Mouse (Mus musculus) 3134 (cell line): ENCODE results near the gene Gm11568.
"Not testable (repeated sequence)": the region's sequence is repeated elsewhere in the genome, so short reads cannot be mapped to it uniquely, and the experiment has no call there.

Experiments
- DNase-seq: peaks from one replicate; pipeline ENCODE4 v3.0.0-alpha.2; 2011; ENCODE audit warnings: low spot score; ENCODE audit not compliant: insufficient read length; ENCODE audit errors: extremely low read depth

The Gm11568 gene

GRCm38 (mm10) chr11:99857617-99858016 lies at the start of gene Gm11568:
Gene Gm11568, plus strand, starts transcription at chr11:99857917.
- no peak for DNase-seq

- not testable (repeated sequence) for DNase-seq
Measured at GRCm38 (mm10) chr11:99809792-99810191, 47.9 kb upstream of the Gm11568 start, which contains the start of gene Krtap4-13. Gene Krtap4-13, minus strand, starts transcription at chr11:99809892.

DNA sequence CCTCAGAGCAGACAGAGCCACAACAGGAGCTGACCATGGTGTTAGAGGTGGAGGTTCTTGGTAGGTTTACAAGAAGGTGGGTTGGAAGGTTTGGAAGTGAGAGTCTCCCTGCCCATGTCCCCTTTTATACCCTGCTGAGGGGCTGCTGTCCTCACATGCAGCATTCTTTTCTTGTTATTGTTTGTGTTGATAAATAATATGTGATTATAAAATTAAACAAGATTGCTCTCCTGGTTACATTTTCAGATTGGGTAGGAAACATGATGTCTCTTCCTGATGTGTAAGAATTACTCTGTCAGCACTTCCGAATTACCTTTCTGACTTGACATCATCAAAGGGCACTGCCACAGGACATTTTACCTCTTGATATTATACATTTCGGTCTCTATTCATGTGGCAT lies 42.2 kb upstream of the Gm11568 start, which contains the start of gene Gm11564:
Gm11564 (minus strand) TSS at position 101 of the 400 bp plus-strand sequence.
- not testable (repeated sequence) for DNase-seq

DNA sequence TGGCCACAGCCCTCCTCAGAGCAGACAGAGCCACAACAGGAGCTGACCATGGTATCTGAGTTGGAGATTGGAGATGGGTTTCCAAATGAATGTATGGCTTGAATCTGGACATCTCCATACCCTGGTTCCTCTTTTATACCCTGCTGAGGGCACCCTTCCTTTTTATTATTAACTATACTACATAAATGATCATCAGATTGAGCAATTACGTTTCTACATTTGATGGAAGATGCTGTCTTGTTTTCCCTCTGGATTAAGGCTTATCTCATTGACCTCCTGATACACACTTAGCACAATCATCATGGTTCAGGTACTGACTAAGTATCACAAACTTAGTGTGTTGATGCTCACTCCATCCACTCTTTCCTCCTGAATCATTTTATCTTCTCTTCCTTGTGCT lies 19.8 kb upstream of the Gm11568 start, which contains the start of gene 2300003K06Rik:
2300003K06Rik (minus strand) TSS at position 101 of the 400 bp plus-strand sequence.
- DNase-seq, result no peak

DNA sequence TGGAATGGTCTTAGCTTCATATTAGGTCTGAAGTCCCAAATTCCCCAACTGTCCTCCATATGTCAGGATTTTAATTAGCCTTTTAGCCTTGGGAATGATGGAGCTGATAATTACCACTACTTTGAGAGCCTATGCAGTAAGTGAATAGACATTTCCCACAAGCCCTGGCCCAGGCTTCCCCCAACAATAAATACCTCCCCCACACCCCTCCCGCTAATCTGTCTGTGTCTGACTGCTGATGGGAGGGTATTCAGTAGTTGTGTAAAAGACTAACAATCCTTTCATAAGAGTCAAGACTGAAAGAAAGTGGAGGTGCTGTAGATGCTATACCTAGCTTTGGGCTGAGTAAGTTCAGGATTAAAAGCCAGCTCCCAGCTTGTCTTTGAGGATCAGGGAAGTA lies 15.5 kb upstream of the Gm11568 start:
- no peak for DNase-seq

GRCm38 (mm10) chr11:99846746-99847145 lies 11.0 kb upstream of the Gm11568 start:
- DNase-seq, result no peak

- DNase-seq, result no peak
Measured at GRCm38 (mm10) chr11:99851508-99851907, 6.2 kb upstream of the Gm11568 start, which contains the start of gene Krtap4-16. Gene Krtap4-16, minus strand, starts transcription at chr11:99851608.

DNA sequence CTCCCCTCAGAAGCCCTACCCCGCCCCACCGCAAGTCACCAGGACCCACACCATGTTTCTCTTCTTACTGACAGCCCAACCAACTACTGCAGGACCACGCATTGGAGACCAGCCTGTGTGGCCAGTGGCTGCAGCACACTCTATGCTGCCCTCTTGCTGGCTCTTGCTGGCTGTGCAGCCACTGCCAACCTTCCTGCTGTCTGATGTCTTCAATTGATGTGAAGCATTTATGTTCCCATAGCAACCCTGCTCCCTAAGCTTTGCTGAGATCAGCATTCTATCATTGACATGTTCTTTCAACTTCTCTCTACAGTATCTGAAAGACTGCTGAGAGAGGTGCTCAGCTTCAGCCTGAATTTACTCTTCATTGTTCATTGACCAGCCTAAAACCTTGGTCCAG lies 3.6 kb upstream of the Gm11568 start:
- no peak for DNase-seq

DNA sequence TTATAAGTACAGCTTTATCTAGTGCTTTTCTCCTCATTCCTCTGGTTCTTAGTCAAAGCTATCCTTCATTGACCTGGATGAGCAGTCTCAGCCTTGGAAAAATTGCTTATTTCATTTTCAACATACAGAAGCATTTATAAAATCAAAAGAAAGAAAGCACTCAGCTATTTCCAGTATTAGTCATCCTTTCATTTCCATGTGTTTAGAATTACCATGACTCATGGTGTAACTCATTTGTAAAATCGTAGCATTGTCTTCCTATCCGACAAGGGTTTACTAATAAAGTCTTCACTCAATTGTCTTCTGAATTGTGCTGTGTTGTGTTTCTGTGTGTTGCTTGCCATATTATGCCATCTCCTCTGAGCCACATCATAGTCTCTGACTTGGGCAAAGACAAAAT lies 1.0 kb downstream of the Gm11568 start:
- no peak for DNase-seq

GRCm38 (mm10) chr11:99864176-99864575 lies 6.5 kb downstream of the Gm11568 start, which contains the start of gene Gm11559:
Gene Gm11559, plus strand, starts transcription at chr11:99864476.
- not testable (repeated sequence) for DNase-seq

DNA sequence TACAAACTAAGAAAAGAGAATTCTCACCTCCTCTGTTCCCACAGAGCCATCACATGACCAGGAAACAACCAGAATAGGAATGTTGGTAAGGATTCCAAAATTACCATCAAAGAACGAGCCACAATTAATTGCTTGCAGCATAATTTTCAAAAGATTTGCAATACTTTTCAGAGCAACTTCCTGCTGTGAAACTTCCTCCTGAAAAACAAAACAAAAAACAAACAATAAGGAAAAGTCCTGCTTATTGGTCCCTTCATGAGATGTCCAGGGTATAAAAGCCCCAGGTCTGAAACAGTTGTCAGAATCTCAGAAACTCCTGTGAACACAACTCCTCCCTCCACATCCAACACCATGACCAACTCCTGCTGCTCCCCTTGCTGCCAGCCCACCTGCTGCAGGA lies 15.4 kb downstream of the Gm11568 start, which contains the start of gene Krtap9-1:
Krtap9-1 (plus strand) TSS at position 301 of the 400 bp plus-strand sequence.
- not testable (repeated sequence) for DNase-seq

- DNase-seq, result not testable (repeated sequence)
Measured at GRCm38 (mm10) chr11:99878887-99879286, 21.2 kb downstream of the Gm11568 start, which contains the start of gene Gm11567. Gene Gm11567, plus strand, starts transcription at chr11:99879187.

GRCm38 (mm10) chr11:99907620-99908019 lies 49.9 kb downstream of the Gm11568 start, which contains the start of gene Krtap31-1:
Gene Krtap31-1, plus strand, starts transcription at chr11:99907920.
- no peak for DNase-seq
